Mouse (Mus musculus): ENCODE measurements at regions not wholly inside any gene's neighbourhood (a gene's known extent, or its start where the extent isn't known, plus 50 kb on each side); places are given as distances from the start of the nearest gene placed in this dataset.

GRCm38 (mm10) chr19:26185012-26185411 lies 419.8 kb upstream of the Smarca2 start:
- WGBS, result 82% methylated on average over 7 of the region's 7 CpGs
- no peak for DNase-seq
- no peak for TF ChIP-seq POLR2A (IDR thresholded peaks at IDR 0.05; ENCODE audit: borderline replicate concordance, extremely low read depth, low read depth, low read length)
- TF ChIP-seq CTCF (IDR thresholded peaks at IDR 0.05; ENCODE audit: insufficient read depth, low read length), result no peak
- Histone ChIP-seq H3K4me3 (replicated peaks; ENCODE audit: extremely low read depth, low read depth, low read length) (no peak overlapping the region), H3K4me1 (ENCODE audit: control insufficient read depth, insufficient read depth, low read length) (no peaks in the 10 kb centered on the region)

GRCm38 (mm10) chr19:26190803-26191202 lies 414.0 kb upstream of the Smarca2 start:
- H3K4me1 ChIP-seq (ENCODE audit: control insufficient read depth, insufficient read depth, low read length), result no peaks in the 10 kb centered on the region
- WGBS, result 71% methylated on average over 1 of the region's 1 CpGs
- TF ChIP-seq CTCF (IDR thresholded peaks at IDR 0.05; ENCODE audit: insufficient read depth, low read length) (no peak), POLR2A (IDR thresholded peaks at IDR 0.05; ENCODE audit: borderline replicate concordance, extremely low read depth, low read depth, low read length) (no peak)
- no peak for DNase-seq
- no peak overlapping the region for H3K4me3 ChIP-seq (replicated peaks; ENCODE audit: extremely low read depth, low read depth, low read length)

- Histone ChIP-seq H3K4me3 (replicated peaks; ENCODE audit: extremely low read depth, low read depth, low read length) (no peak overlapping the region), H3K4me1 (ENCODE audit: control insufficient read depth, insufficient read depth, low read length) (no peaks in the 10 kb centered on the region)
- DNase-seq, result no peak
- TF ChIP-seq POLR2A (IDR thresholded peaks at IDR 0.05; ENCODE audit: borderline replicate concordance, extremely low read depth, low read depth, low read length) (no peak), CTCF (IDR thresholded peaks at IDR 0.05; ENCODE audit: insufficient read depth, low read length) (no peak)
- 65% methylated on average over 1 of the region's 1 CpGs for WGBS
Observed at GRCm38 (mm10) chr19:26193664-26194063, 411.2 kb upstream of the Smarca2 start.

GRCm38 (mm10) chr19:26208760-26209159 lies 396.1 kb upstream of the Smarca2 start:
- no peak overlapping the region for H3K4me3 ChIP-seq (replicated peaks; ENCODE audit: extremely low read depth, low read depth, low read length)
- 67% methylated on average over 1 of the region's 1 CpGs for WGBS
- no peak for DNase-seq
- no peaks in the 10 kb centered on the region for H3K4me1 ChIP-seq (ENCODE audit: control insufficient read depth, insufficient read depth, low read length)
- TF ChIP-seq POLR2A (IDR thresholded peaks at IDR 0.05; ENCODE audit: borderline replicate concordance, extremely low read depth, low read depth, low read length), result no peak
- TF ChIP-seq CTCF (IDR thresholded peaks at IDR 0.05; ENCODE audit: insufficient read depth, low read length), result no peak

- no peak overlapping the region for H3K4me3 ChIP-seq (replicated peaks; ENCODE audit: extremely low read depth, low read depth, low read length)
- no peak for DNase-seq
- 65% methylated on average over 4 of the region's 4 CpGs for WGBS
Observed at GRCm38 (mm10) chr19:26234539-26234938, 370.3 kb upstream of the Smarca2 start.

GRCm38 (mm10) chr19:26244067-26244466 lies 360.8 kb upstream of the Smarca2 start:
- no peak for DNase-seq
- Histone ChIP-seq H3K4me1 (ENCODE audit: control insufficient read depth, insufficient read depth, low read length) (no peaks in the 10 kb centered on the region), H3K4me3 (replicated peaks; ENCODE audit: extremely low read depth, low read depth, low read length) (no peak overlapping the region)
- 68% methylated on average over 6 of the region's 6 CpGs for WGBS
- TF ChIP-seq POLR2A (IDR thresholded peaks at IDR 0.05; ENCODE audit: borderline replicate concordance, extremely low read depth, low read depth, low read length), result no peak
- TF ChIP-seq CTCF (IDR thresholded peaks at IDR 0.05; ENCODE audit: insufficient read depth, low read length), result no peak

More at GRCm38 (mm10) chr19:26234539-26234938, 370.3 kb upstream of the Smarca2 start:
- no peak for TF ChIP-seq CTCF (IDR thresholded peaks at IDR 0.05; ENCODE audit: insufficient read depth, low read length)
- TF ChIP-seq POLR2A (IDR thresholded peaks at IDR 0.05; ENCODE audit: borderline replicate concordance, extremely low read depth, low read depth, low read length), result no peak
- no peaks in the 10 kb centered on the region for H3K4me1 ChIP-seq (ENCODE audit: control insufficient read depth, insufficient read depth, low read length)

- 79% methylated on average over 6 of the region's 6 CpGs for WGBS
Observed at GRCm38 (mm10) chr19:26249751-26250150, 355.1 kb upstream of the Smarca2 start.

GRCm38 (mm10) chr19:26258677-26259076 lies 346.2 kb upstream of the Smarca2 start:
- TF ChIP-seq CTCF (IDR thresholded peaks at IDR 0.05; ENCODE audit: insufficient read depth, low read length), result no peak
- no peak for TF ChIP-seq POLR2A (IDR thresholded peaks at IDR 0.05; ENCODE audit: borderline replicate concordance, extremely low read depth, low read depth, low read length)
- DNase-seq, result no peak
- WGBS, result 46% methylated on average over 4 of the region's 4 CpGs
- no peak overlapping the region for H3K4me3 ChIP-seq (replicated peaks; ENCODE audit: extremely low read depth, low read depth, low read length)
- H3K4me1 ChIP-seq (ENCODE audit: control insufficient read depth, insufficient read depth, low read length), result no peaks in the 10 kb centered on the region

More at GRCm38 (mm10) chr19:26249751-26250150, 355.1 kb upstream of the Smarca2 start:
- TF ChIP-seq POLR2A (IDR thresholded peaks at IDR 0.05; ENCODE audit: borderline replicate concordance, extremely low read depth, low read depth, low read length) (no peak), CTCF (IDR thresholded peaks at IDR 0.05; ENCODE audit: insufficient read depth, low read length) (no peak)
- DNase-seq, result no peak
- Histone ChIP-seq H3K4me3 (replicated peaks; ENCODE audit: extremely low read depth, low read depth, low read length) (no peak overlapping the region), H3K4me1 (ENCODE audit: control insufficient read depth, insufficient read depth, low read length) (no peaks in the 10 kb centered on the region)

- H3K4me3 ChIP-seq (replicated peaks; ENCODE audit: extremely low read depth, low read depth, low read length), result no peak overlapping the region
- DNase-seq, result no peak
- 81% methylated on average over 2 of the region's 2 CpGs for WGBS
- TF ChIP-seq POLR2A (IDR thresholded peaks at IDR 0.05; ENCODE audit: borderline replicate concordance, extremely low read depth, low read depth, low read length), result no peak
- TF ChIP-seq CTCF (IDR thresholded peaks at IDR 0.05; ENCODE audit: insufficient read depth, low read length), result no peak
- H3K4me1 ChIP-seq (ENCODE audit: control insufficient read depth, insufficient read depth, low read length), result no peaks in the 10 kb centered on the region
Observed at GRCm38 (mm10) chr19:26261530-26261929, 343.3 kb upstream of the Smarca2 start.

GRCm38 (mm10) chr19:26296360-26296759 lies 308.5 kb upstream of the Smarca2 start:
- DNase-seq, result no peak
- TF ChIP-seq POLR2A (IDR thresholded peaks at IDR 0.05; ENCODE audit: borderline replicate concordance, extremely low read depth, low read depth, low read length) (no peak), CTCF (IDR thresholded peaks at IDR 0.05; ENCODE audit: insufficient read depth, low read length) (no peak)
- Histone ChIP-seq H3K4me1 (ENCODE audit: control insufficient read depth, insufficient read depth, low read length) (no peaks in the 10 kb centered on the region), H3K4me3 (replicated peaks; ENCODE audit: extremely low read depth, low read depth, low read length) (no peak overlapping the region)
- WGBS, result 75% methylated on average over 6 of the region's 6 CpGs

Data from lung, adult 2 months (tissue).